Mouse (Mus musculus): ENCODE measurements at regions not wholly inside any gene's neighbourhood (a gene's known extent, or its start where the extent isn't known, plus 50 kb on each side); places are given as distances from the start of the nearest gene placed in this dataset.

GRCm38 (mm10) chr3:135037383-135037782 is 175.0 kb upstream of the Cenpe start:
- no peak overlapping the region for H3K4me3 ChIP-seq (ENCODE audit: control insufficient read depth in 1 of 2, insufficient read depth in 1 of 2, low read depth in 2 of 2, low read length in 2 of 2)
- no peaks in the 10 kb centered on the region for H3K27me3 ChIP-seq (ENCODE audit: control insufficient read depth in 1 of 2, insufficient read depth in 2 of 2, low read length in 2 of 2)
- DNase-seq (ENCODE audit: low read depth, low spot score): no peak
- no peak overlapping the region for H3K27ac ChIP-seq (ENCODE audit: control insufficient read depth, low read depth, low read length)
- H3K4me1 ChIP-seq (ENCODE audit: control insufficient read depth in 1 of 2, insufficient read depth in 2 of 2, low read length in 2 of 2): no peaks in the 10 kb centered on the region
- no peak for TF ChIP-seq HCFC1 (IDR thresholded peaks at IDR 0.05; ENCODE audit: low read depth, low read length)
- TF ChIP-seq CHD2 (IDR thresholded peaks at IDR 0.05; ENCODE audit: low read length): no peak
- no peak for TF ChIP-seq MYB (IDR thresholded peaks at IDR 0.05; ENCODE audit: low read depth, low read length)
- TF ChIP-seq ZMIZ1 (IDR thresholded peaks at IDR 0.05; ENCODE audit: low read depth, low read length): no peak
- no peak for TF ChIP-seq RAD21 (IDR thresholded peaks at IDR 0.05; ENCODE audit: low read depth, low read length)
- no peak for TF ChIP-seq USF1 (IDR thresholded peaks at IDR 0.05; ENCODE audit: low read depth, low read length)
- TF ChIP-seq JUND (IDR thresholded peaks at IDR 0.05; ENCODE audit: low read depth, low read length): no peak
- no peak for TF ChIP-seq POLR2A (IDR thresholded peaks at IDR 0.05; ENCODE audit: control insufficient read depth in 1 of 2, insufficient read depth in 1 of 2, low read depth in 1 of 2, low read length in 2 of 2, poor library complexity in 1 of 2)
- no peaks in the 10 kb centered on the region for H3K36me3 ChIP-seq (ENCODE audit: control insufficient read depth in 1 of 2, insufficient read depth in 2 of 2, low read length in 2 of 2)
- no peaks in the 10 kb centered on the region for H3K79me2 ChIP-seq (ENCODE audit: control insufficient read depth, insufficient read depth, low read length, poor library complexity)
- no peaks in the 10 kb centered on the region for H3K9me3 ChIP-seq (replicated peaks; ENCODE audit: insufficient read depth, low read length)
- H3K9ac ChIP-seq (ENCODE audit: control insufficient read depth, low read depth, low read length, poor library complexity, severe bottlenecking): no peak overlapping the region

- H3K27ac ChIP-seq (ENCODE audit: control insufficient read depth, low read depth, low read length): no peak overlapping the region
- H3K9me3 ChIP-seq (replicated peaks; ENCODE audit: insufficient read depth, low read length): no peaks in the 10 kb centered on the region
- H3K79me2 ChIP-seq (ENCODE audit: control insufficient read depth, insufficient read depth, low read length, poor library complexity): no peaks in the 10 kb centered on the region
- no peak overlapping the region for H3K4me3 ChIP-seq (ENCODE audit: control insufficient read depth in 1 of 2, insufficient read depth in 1 of 2, low read depth in 2 of 2, low read length in 2 of 2)
- no peaks in the 10 kb centered on the region for H3K27me3 ChIP-seq (ENCODE audit: control insufficient read depth in 1 of 2, insufficient read depth in 2 of 2, low read length in 2 of 2)
- DNase-seq (ENCODE audit: low read depth, low spot score): no peak
- H3K4me1 ChIP-seq (ENCODE audit: control insufficient read depth in 1 of 2, insufficient read depth in 2 of 2, low read length in 2 of 2): no peaks in the 10 kb centered on the region
- no peak for TF ChIP-seq MAFK (IDR thresholded peaks at IDR 0.05; ENCODE audit: borderline replicate concordance, low read depth, low read length)
- no peak for TF ChIP-seq POLR2AphosphoS2 (IDR thresholded peaks at IDR 0.05; ENCODE audit: low read length)
- no peak for TF ChIP-seq NELFE (IDR thresholded peaks at IDR 0.05; ENCODE audit: low read depth, low read length)
- TF ChIP-seq MXI1 (IDR thresholded peaks at IDR 0.05; ENCODE audit: low read depth, low read length): no peak
- no peak for TF ChIP-seq ZKSCAN1 (IDR thresholded peaks at IDR 0.05; ENCODE audit: low read depth, low read length)
- no peak for TF ChIP-seq ELF1 (IDR thresholded peaks at IDR 0.05; ENCODE audit: low read depth, low read length)
- TF ChIP-seq POLR2AphosphoS5 (IDR thresholded peaks at IDR 0.05; ENCODE audit: borderline replicate concordance, low read depth, low read length): no peak
- no peak for TF ChIP-seq MYC (IDR thresholded peaks at IDR 0.05; ENCODE audit: low read depth, low read length)
- no peak for TF ChIP-seq TCF12 (IDR thresholded peaks at IDR 0.05; ENCODE audit: low read depth, low read length)
- no peak overlapping the region for H3K9ac ChIP-seq (ENCODE audit: control insufficient read depth, low read depth, low read length, poor library complexity, severe bottlenecking)
- H3K36me3 ChIP-seq (ENCODE audit: control insufficient read depth in 1 of 2, insufficient read depth in 2 of 2, low read length in 2 of 2): no peaks in the 10 kb centered on the region
Observed at GRCm38 (mm10) chr3:135042195-135042594, 170.1 kb upstream of the Cenpe start.
